Mouse (Mus musculus) forebrain, postnatal 0 days (tissue): ENCODE results near the gene Olfr1336. TPM values are rescaled to one million over a fixed set of nuclear protein-coding genes. Genes with fewer than 3 reads are reported as not detected.

Source experiments
- ATAC-seq: fragments of 200-750 bp; cut with Nextera tagmentation; 2 replicates; pipeline ENCODE4 v1.8.0; 2017; ENCODE audit warnings: mild to moderate bottlenecking, moderate library complexity
- DNase-seq: peaks from one replicate; pipeline ENCODE4 v3.0.0-alpha.2; 2015
- H3K27ac ChIP-seq: fragments of 300-500 bp; sonication (generic); 2 replicates; pipeline ENCODE4 v1.5.1; 2014; ENCODE audit warnings: low read depth, mild to moderate bottlenecking, antibody characterized with exemption, low read length, moderate library complexity, mixed read lengths
- H3K27me3 ChIP-seq: fragments of 300-500 bp; sonication (generic); 2 replicates; pipeline ENCODE4 v1.6.1; 2014; ENCODE audit warnings: mild to moderate bottlenecking, low read length, mixed read lengths; ENCODE audit not compliant: insufficient read depth
- H3K36me3 ChIP-seq: fragments of 300-500 bp; sonication (generic); 2 replicates; pipeline ENCODE4 v1.6.1; 2014; ENCODE audit warnings: mild to moderate bottlenecking, moderate library complexity; ENCODE audit not compliant: insufficient read depth
- H3K4me1 ChIP-seq: fragments of 300-500 bp; sonication (generic); 2 replicates; pipeline ENCODE4 v1.6.1; 2014; ENCODE audit warnings: antibody characterized with exemption; ENCODE audit not compliant: insufficient read depth
- H3K4me2 ChIP-seq: fragments of 300-500 bp; sonication (generic); 2 replicates; pipeline ENCODE4 v1.6.1; 2014; ENCODE audit warnings: low read depth, mild to moderate bottlenecking, moderate library complexity
- H3K4me3 ChIP-seq: fragments of 300-500 bp; sonication (generic); 2 replicates; pipeline ENCODE4 v1.5.1; 2014; ENCODE audit warnings: low read depth, low read length, mixed read lengths
- H3K9ac ChIP-seq: fragments of 300-500 bp; sonication (generic); 2 replicates; pipeline ENCODE4 v1.6.1; 2014; ENCODE audit warnings: mild to moderate bottlenecking
- H3K9me3 ChIP-seq: fragments of 300-500 bp; sonication (generic); 2 replicates; pipeline ENCODE4 v1.6.1; 2016; ENCODE audit warnings: low read length
- CTCF ChIP-seq: sonication (generic); IDR thresholded peaks from 2 replicates; pipeline ENCODE4 v1.5.1; 2016; ENCODE audit warnings: antibody characterized with exemption, control low read depth, low read depth
- WGBS: fragments of 180-500 bp; shearing (Covaris S2); extraction: QIAGEN DNeasy Blood & Tissue Kit; methylation state at CpG from one replicate; pipeline ENCODE4 v1.1.7; 2014; 5-methylcytosine and 5-hydroxymethylcytosine counted together
- polyA plus RNA-seq: library from polyadenylated mRNA; unstranded; fragments of >200 nt; fragmentation: Nextera tagmentation; extraction: Ambion mirVana; gene quantifications from 2 replicates; pipeline ENCODE4 v1.2.1, GENCODE M21; 2015
- total RNA-seq: library from RNA; depleted of rRNA; stranded (reverse); fragments of >200 nt; gene quantifications from 2 replicates; pipeline ENCODE4 v1.2.3, GENCODE M21; 2014; rRNA removed

Gene Olfr1336
- total and polyA plus RNA-seq, 2 experiments from 2014 or later = not detected

GRCm38 (mm10) chr7:6499655-6500054, 43.7 kb downstream of the Olfr1336 start, which contains the start of gene Olfr1347:
Gene Olfr1347, minus strand, starts transcription at chr7:6499755.
- DNase-seq = no peak
- 57% methylated on average over 1 of the region's 1 CpGs for WGBS
- Histone ChIP-seq H3K9ac (no peak within 1 kb of the TSS), H3K4me1 (no peaks in the 10 kb centered on the region), H3K4me3 (no peak within 1 kb of the TSS), H3K27me3 (no peaks in the 10 kb centered on the region), H3K36me3 (no peaks in the 10 kb centered on the region), H3K4me2 (no peak within 1 kb of the TSS), H3K9me3 (0 out of 2 replicates have a peak, but pooled peaks cover 5% of the 10 kb centered on the region), H3K27ac (no peak within 1 kb of the TSS)
- no peak for TF ChIP-seq CTCF
- no peak for ATAC-seq

- 97% methylated on average over 1 of the region's 1 CpGs for WGBS
- DNase-seq (no peak), ATAC-seq (no peak)
- no peaks in the 10 kb centered on the region for H3K27me3 ChIP-seq
- no peaks in the 10 kb centered on the region for H3K4me1 ChIP-seq
- no peak within 1 kb of the TSS for H3K4me2 ChIP-seq
- H3K27ac ChIP-seq = no peak within 1 kb of the TSS
- no peak within 1 kb of the TSS for H3K9ac ChIP-seq
- no peak for TF ChIP-seq CTCF
- no peak within 1 kb of the TSS for H3K4me3 ChIP-seq
- H3K9me3 ChIP-seq = 0 out of 2 replicates have a peak, but pooled peaks cover 5% of the 10 kb centered on the region
- no peaks in the 10 kb centered on the region for H3K36me3 ChIP-seq
Measured at GRCm38 (mm10) chr7:6508648-6509047, 52.7 kb downstream of the Olfr1336 start, which contains the start of gene Olfr1348. Gene Olfr1348, minus strand, starts transcription at chr7:6508748.

Other genes starting within 250 kb of the Olfr1336 start
- gene Zscan5b, start 233.9 kb upstream of the Olfr1336 start, total RNA-seq = not detected in 2 replicates
- not detected in 2 replicates for gene Zscan5b, start 233.9 kb upstream of the Olfr1336 start, polyA plus RNA-seq
- gene Epp13, start 203.5 kb upstream of the Olfr1336 start, total RNA-seq = not detected in 2 replicates
- gene Epp13, start 203.5 kb upstream of the Olfr1336 start, polyA plus RNA-seq = 0.40 and 0.44 TPM in 2 replicates
- gene Zfp667, start 169.6 kb upstream of the Olfr1336 start, total RNA-seq = 6.9 and 10.0 TPM in 2 replicates
- 9.9 and 13.1 TPM in 2 replicates for gene Zfp667, start 169.6 kb upstream of the Olfr1336 start, polyA plus RNA-seq
- gene Zfp583, start 124.9 kb upstream of the Olfr1336 start, total RNA-seq = 12.3 and 13.1 TPM in 2 replicates
- 11.7 and 13.2 TPM in 2 replicates for gene Zfp583, start 124.9 kb upstream of the Olfr1336 start, polyA plus RNA-seq
- 5.8 and 7.8 TPM in 2 replicates for gene Gm3854, start 112.4 kb upstream of the Olfr1336 start, total RNA-seq
- gene Gm3854, start 112.4 kb upstream of the Olfr1336 start, polyA plus RNA-seq = 1.5 and 4.6 TPM in 2 replicates
- 4.0 and 4.5 TPM in 2 replicates for gene Zfp78, start 92.9 kb upstream of the Olfr1336 start, total RNA-seq
- 1.5 and 3.3 TPM in 2 replicates for gene Zfp78, start 92.9 kb upstream of the Olfr1336 start, polyA plus RNA-seq
- 15.4 and 27.4 TPM in 2 replicates for gene Zfp28, start 72.9 kb upstream of the Olfr1336 start, total RNA-seq
- 19.8 and 20.7 TPM in 2 replicates for gene Zfp28, start 72.9 kb upstream of the Olfr1336 start, polyA plus RNA-seq
- 15.4 and 17.5 TPM in 2 replicates for gene Smim17, start 57.5 kb upstream of the Olfr1336 start, total RNA-seq
- 3.7 and 3.9 TPM in 2 replicates for gene Smim17, start 57.5 kb upstream of the Olfr1336 start, polyA plus RNA-seq
- 0.24 and 0.54 TPM in 2 replicates for gene Gm20715, start 45.9 kb upstream of the Olfr1336 start, total RNA-seq
- gene Gm20715, start 45.9 kb upstream of the Olfr1336 start, polyA plus RNA-seq = not detected in 2 replicates
- 0.23 TPM in 1 of 2 replicates, not detected in the other for gene Olfr1344, start 17.5 kb upstream of the Olfr1336 start, total RNA-seq
- 0.07 and 0.09 TPM in 2 replicates for gene Olfr1344, start 17.5 kb upstream of the Olfr1336 start, polyA plus RNA-seq
- gene Olfr1346, start 10.9 kb downstream of the Olfr1336 start, total RNA-seq = not detected in 2 replicates
- gene Olfr1346, start 10.9 kb downstream of the Olfr1336 start, polyA plus RNA-seq = not detected in 2 replicates
- gene Olfr5, start 30.8 kb downstream of the Olfr1336 start, total RNA-seq = not detected in 2 replicates
- not detected in 2 replicates for gene Olfr5, start 30.8 kb downstream of the Olfr1336 start, polyA plus RNA-seq
- not detected in 2 replicates for gene Olfr1347, start 43.6 kb downstream of the Olfr1336 start, total RNA-seq
- gene Olfr1347, start 43.6 kb downstream of the Olfr1336 start, polyA plus RNA-seq = not detected in 2 replicates
- not detected in 2 replicates for gene Olfr1348, start 52.6 kb downstream of the Olfr1336 start, total RNA-seq
- gene Olfr1348, start 52.6 kb downstream of the Olfr1336 start, polyA plus RNA-seq = not detected in 2 replicates
- gene Olfr1349, start 66.8 kb downstream of the Olfr1336 start, total RNA-seq = not detected in 2 replicates
- not detected in 2 replicates for gene Olfr1349, start 66.8 kb downstream of the Olfr1336 start, polyA plus RNA-seq
- gene Olfr1350, start 108.7 kb downstream of the Olfr1336 start, total RNA-seq = not detected in 2 replicates
- not detected in 2 replicates for gene Olfr1350, start 108.7 kb downstream of the Olfr1336 start, polyA plus RNA-seq
- 20.5 and 29.1 TPM in 2 replicates for gene Zim1, start 240.3 kb downstream of the Olfr1336 start, total RNA-seq
- gene Zim1, start 240.3 kb downstream of the Olfr1336 start, polyA plus RNA-seq = 2.6 and 4.7 TPM in 2 replicates